Mouse (Mus musculus) neural tube, embryonic 15.5 days (tissue): ENCODE data around the gene Thrb. TPM values are rescaled to one million over a fixed set of nuclear protein-coding genes. Genes with fewer than 3 reads are reported as not detected.

ENCODE experiments used
- ATAC-seq: fragments of 200-750 bp; cut with Nextera tagmentation; 2 replicates; pipeline ENCODE4 v1.8.0; 2017; ENCODE audit warnings: mild to moderate bottlenecking, moderate TSS enrichment, moderate library complexity; ENCODE audit not compliant: low FRiP score
- H3K27ac ChIP-seq: fragments of 300-500 bp; sonication (generic); replicated peaks from 2 replicates; pipeline ENCODE4 v1.5.1; 2015; ENCODE audit warnings: mild to moderate bottlenecking, inconsistent platforms
- H3K27me3 ChIP-seq: fragments of 300-500 bp; sonication (generic); replicated peaks from 2 replicates; pipeline ENCODE4 v1.6.1; 2015; ENCODE audit warnings: inconsistent platforms
- H3K36me3 ChIP-seq: fragments of 300-500 bp; sonication (generic); 2 replicates; pipeline ENCODE4 v1.6.1; 2015; ENCODE audit warnings: inconsistent platforms
- H3K4me1 ChIP-seq: fragments of 300-500 bp; sonication (generic); 2 replicates; pipeline ENCODE4 v1.6.1; 2015; ENCODE audit warnings: inconsistent platforms
- H3K4me2 ChIP-seq: fragments of 300-500 bp; sonication (generic); 2 replicates; pipeline ENCODE4 v1.6.1; 2015; ENCODE audit warnings: inconsistent platforms, mild to moderate bottlenecking, moderate library complexity
- H3K4me3 ChIP-seq: fragments of 300-500 bp; sonication (generic); replicated peaks from 2 replicates; pipeline ENCODE4 v1.5.1; 2015; ENCODE audit warnings: mild to moderate bottlenecking, inconsistent platforms
- H3K9ac ChIP-seq: fragments of 300-500 bp; sonication (generic); replicated peaks from 2 replicates; pipeline ENCODE4 v1.6.1; 2015; ENCODE audit warnings: mild to moderate bottlenecking, inconsistent platforms
- H3K9me3 ChIP-seq: fragments of 300-500 bp; sonication (generic); replicated peaks from 2 replicates; pipeline ENCODE4 v1.6.1; 2016; ENCODE audit warnings: inconsistent platforms
- WGBS: fragments of 180-500 bp; shearing (Covaris S2); methylation state at CpG from one replicate; pipeline ENCODE4 v1.1.7; 2015; ENCODE audit warnings: mixed read lengths; 5-methylcytosine and 5-hydroxymethylcytosine counted together
- polyA plus RNA-seq: library from polyadenylated mRNA; unstranded; fragments of >200 nt; fragmentation: Nextera tagmentation; extraction: Ambion mirVana; gene quantifications from 2 replicates; pipeline ENCODE4 v1.2.1, GENCODE M21; 2015

Gene Thrb
- polyA plus RNA-seq, 1 experiment from 2014 or later: 1.0 TPM

- Histone ChIP-seq H3K36me3 (no peaks in the 10 kb centered on the region), H3K4me3 (no peak overlapping the region), H3K27me3 (no peaks in the 10 kb centered on the region), H3K4me1 (no peaks in the 10 kb centered on the region), H3K9me3 (no peaks in the 10 kb centered on the region), H3K27ac (no peak overlapping the region), H3K9ac (no peak overlapping the region), H3K4me2 (no peak overlapping the region)
- 97% methylated on average over 2 of the region's 2 CpGs for WGBS
- no peak for ATAC-seq
These were observed 186.6 kb downstream of the Thrb start for GRCm38 (mm10) chr14:17846700-17847099.

GRCm38 (mm10) chr14:17847211-17847610 is 187.2 kb downstream of the Thrb start:
- H3K9me3 ChIP-seq: no peaks in the 10 kb centered on the region
- H3K4me1 ChIP-seq: no peaks in the 10 kb centered on the region
- H3K9ac ChIP-seq: no peak overlapping the region
- no peak overlapping the region for H3K4me2 ChIP-seq
- no peaks in the 10 kb centered on the region for H3K27me3 ChIP-seq
- no peaks in the 10 kb centered on the region for H3K36me3 ChIP-seq
- WGBS: 42% methylated on average over 8 of the region's 8 CpGs
- ATAC-seq: no peak
- H3K4me3 ChIP-seq: no peak overlapping the region
- no peak overlapping the region for H3K27ac ChIP-seq

DNA sequence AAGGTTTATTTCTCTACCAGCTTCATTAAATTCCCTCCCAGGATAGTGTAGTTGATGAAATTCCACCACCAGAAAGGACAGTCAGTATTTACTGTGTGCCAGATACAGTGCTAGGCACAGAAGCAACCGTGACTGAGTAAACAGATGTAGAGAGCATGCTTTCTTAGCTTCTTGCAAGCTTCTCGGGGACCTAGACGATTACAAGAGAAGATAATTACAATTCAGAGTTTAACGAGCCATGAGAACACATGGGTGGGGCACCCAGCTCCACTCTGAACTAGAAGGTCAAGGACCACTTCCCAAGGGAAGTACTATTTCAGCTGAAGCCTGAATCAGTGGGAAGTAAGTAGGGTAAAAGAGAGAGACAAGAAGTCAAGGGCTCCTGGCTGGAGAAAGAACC is 190.3 kb downstream of the Thrb start:
- no peaks in the 10 kb centered on the region for H3K27me3 ChIP-seq
- H3K4me1 ChIP-seq: no peaks in the 10 kb centered on the region
- no peak overlapping the region for H3K4me2 ChIP-seq
- no peak overlapping the region for H3K27ac ChIP-seq
- no peak for ATAC-seq
- 30% methylated on average over 4 of the region's 4 CpGs for WGBS
- H3K36me3 ChIP-seq: no peaks in the 10 kb centered on the region
- H3K9ac ChIP-seq: no peak overlapping the region
- H3K9me3 ChIP-seq: no peaks in the 10 kb centered on the region
- no peak overlapping the region for H3K4me3 ChIP-seq

DNA sequence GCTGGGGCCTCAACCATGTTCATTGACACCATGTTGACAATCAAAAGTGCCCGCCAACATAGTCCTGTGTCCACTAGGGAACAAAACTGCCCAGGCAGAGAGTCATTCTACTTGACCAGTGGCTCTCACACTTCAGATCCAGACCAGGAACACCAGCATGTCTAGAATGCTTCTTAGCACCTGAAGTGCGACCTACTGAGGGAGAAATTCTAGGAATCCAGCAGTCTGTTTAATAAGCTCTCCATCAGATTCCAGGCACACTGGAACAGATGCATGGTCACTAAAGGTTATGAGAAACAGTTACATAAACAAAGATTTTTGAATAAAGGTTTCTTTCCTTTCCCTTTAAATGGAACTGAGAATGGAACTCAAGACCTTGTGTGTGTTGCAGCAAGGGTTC is 192.2 kb downstream of the Thrb start:
- 89% methylated on average over 2 of the region's 2 CpGs for WGBS
- no peak for ATAC-seq
- Histone ChIP-seq H3K9me3 (no peaks in the 10 kb centered on the region), H3K36me3 (no peaks in the 10 kb centered on the region), H3K4me3 (no peak overlapping the region), H3K27me3 (no peaks in the 10 kb centered on the region), H3K27ac (no peak overlapping the region), H3K9ac (no peak overlapping the region), H3K4me1 (no peaks in the 10 kb centered on the region), H3K4me2 (no peak overlapping the region)

DNA sequence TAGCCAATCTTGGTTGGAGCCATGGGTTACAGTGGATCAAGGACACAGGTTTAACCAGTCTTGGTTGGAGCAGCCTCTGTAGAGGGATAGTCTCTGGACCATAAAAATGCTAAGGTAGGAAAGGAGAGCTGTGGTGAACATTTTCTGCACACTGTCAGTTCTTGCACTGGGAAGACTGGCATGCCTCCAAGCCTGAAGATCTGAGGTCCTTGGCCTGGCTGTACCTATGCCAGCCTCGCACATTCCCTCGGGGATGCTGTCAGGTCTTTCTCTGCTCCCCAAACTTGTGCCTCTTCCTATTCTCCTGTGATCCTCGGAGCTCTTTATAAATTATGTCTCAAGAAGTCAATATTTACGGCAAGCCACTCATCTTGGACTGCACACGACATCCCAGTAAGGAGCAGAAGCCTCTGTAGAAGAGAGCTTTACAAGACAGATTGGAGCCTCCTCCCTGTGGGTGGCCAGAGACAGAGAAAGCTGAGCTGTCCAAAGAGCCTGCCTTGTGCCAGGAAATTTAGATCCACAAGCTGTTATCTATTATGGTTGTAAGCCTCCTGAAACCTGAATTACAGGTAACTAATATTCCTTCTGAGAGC is 199.8 kb downstream of the Thrb start:
- Histone ChIP-seq H3K4me1 (no peaks in the 10 kb centered on the region), H3K27me3 (no peaks in the 10 kb centered on the region), H3K9ac (no peak overlapping the region), H3K4me2 (no peak overlapping the region), H3K4me3 (no peak overlapping the region), H3K36me3 (no peaks in the 10 kb centered on the region), H3K9me3 (no peaks in the 10 kb centered on the region), H3K27ac (no peak overlapping the region)
- no peak for ATAC-seq
- 72% methylated on average over 5 of the region's 5 CpGs for WGBS

- 95% methylated on average over 3 of the region's 3 CpGs for WGBS
- no peaks in the 10 kb centered on the region for H3K4me1 ChIP-seq
- no peak overlapping the region for H3K4me3 ChIP-seq
- no peaks in the 10 kb centered on the region for H3K27me3 ChIP-seq
- no peak for ATAC-seq
- no peak overlapping the region for H3K9ac ChIP-seq
- no peak overlapping the region for H3K4me2 ChIP-seq
- H3K27ac ChIP-seq: no peak overlapping the region
- H3K36me3 ChIP-seq: no peaks in the 10 kb centered on the region
- H3K9me3 ChIP-seq: no peaks in the 10 kb centered on the region
These were observed 202.6 kb downstream of the Thrb start for GRCm38 (mm10) chr14:17862651-17863050.

DNA sequence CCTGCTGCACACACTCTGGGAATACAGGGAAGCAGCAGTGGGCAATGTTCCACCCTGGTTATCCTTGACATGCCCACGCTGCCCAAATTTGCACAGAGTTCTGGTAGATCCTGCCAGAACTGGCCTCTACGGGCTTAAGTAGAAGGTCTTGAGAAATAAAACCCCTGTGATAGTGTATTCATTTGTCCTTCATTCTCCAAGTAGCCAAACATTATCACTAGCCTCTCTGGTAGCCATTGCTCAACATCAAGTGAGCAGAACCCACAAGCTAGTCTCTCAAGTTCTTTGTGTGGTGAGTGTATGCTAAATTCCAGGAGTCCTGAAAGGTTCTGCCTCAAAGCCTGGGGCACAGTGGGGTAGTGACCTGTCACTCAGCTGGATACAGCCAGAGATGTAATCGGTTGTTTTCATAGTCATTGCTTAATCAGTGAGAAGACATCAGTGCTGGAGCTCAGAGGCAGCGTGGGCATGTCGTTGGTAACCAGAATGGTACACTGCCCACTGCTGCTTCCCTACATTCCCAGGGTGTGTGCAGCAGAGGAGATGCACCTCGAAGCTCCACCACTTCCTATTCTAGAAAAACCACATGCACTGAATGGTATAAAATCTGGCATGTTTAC is 203.8 kb downstream of the Thrb start:
- Histone ChIP-seq H3K9me3 (no peaks in the 10 kb centered on the region), H3K4me3 (no peak overlapping the region), H3K9ac (no peak overlapping the region), H3K27ac (no peak overlapping the region), H3K4me1 (no peaks in the 10 kb centered on the region), H3K27me3 (no peaks in the 10 kb centered on the region), H3K36me3 (no peaks in the 10 kb centered on the region), H3K4me2 (no peak overlapping the region)
- 79% methylated on average over 6 of the region's 6 CpGs for WGBS
- ATAC-seq: no peak

GRCm38 (mm10) chr14:17868326-17868725 is 208.3 kb downstream of the Thrb start:
- Histone ChIP-seq H3K36me3 (no peaks in the 10 kb centered on the region), H3K27ac (no peak overlapping the region), H3K4me3 (no peak overlapping the region), H3K9me3 (no peaks in the 10 kb centered on the region), H3K27me3 (no peaks in the 10 kb centered on the region), H3K9ac (no peak overlapping the region), H3K4me1 (no peaks in the 10 kb centered on the region), H3K4me2 (no peak overlapping the region)
- no peak for ATAC-seq
- 89% methylated on average over 6 of the region's 6 CpGs for WGBS

- Histone ChIP-seq H3K4me2 (no peak overlapping the region), H3K4me1 (no peaks in the 10 kb centered on the region), H3K27me3 (no peaks in the 10 kb centered on the region), H3K27ac (no peak overlapping the region), H3K9ac (no peak overlapping the region), H3K9me3 (no peaks in the 10 kb centered on the region), H3K36me3 (no peaks in the 10 kb centered on the region), H3K4me3 (no peak overlapping the region)
- WGBS: 76% methylated on average over 2 of the region's 2 CpGs
- no peak for ATAC-seq
These were observed 215.9 kb downstream of the Thrb start for GRCm38 (mm10) chr14:17875946-17876345.

GRCm38 (mm10) chr14:17879446-17879845 is 219.4 kb downstream of the Thrb start:
- H3K4me3 ChIP-seq: no peak overlapping the region
- H3K27ac ChIP-seq: no peak overlapping the region
- no peak overlapping the region for H3K4me2 ChIP-seq
- no peak overlapping the region for H3K9ac ChIP-seq
- no peaks in the 10 kb centered on the region for H3K4me1 ChIP-seq
- H3K36me3 ChIP-seq: no peaks in the 10 kb centered on the region
- ATAC-seq: no peak
- 90% methylated on average over 5 of the region's 5 CpGs for WGBS
- H3K27me3 ChIP-seq: no peaks in the 10 kb centered on the region
- no peaks in the 10 kb centered on the region for H3K9me3 ChIP-seq

GRCm38 (mm10) chr14:17884884-17885283 is 224.8 kb downstream of the Thrb start:
- WGBS: 82% methylated on average over 13 of the region's 13 CpGs
- no peaks in the 10 kb centered on the region for H3K27me3 ChIP-seq
- H3K4me1 ChIP-seq: no peaks in the 10 kb centered on the region
- H3K9me3 ChIP-seq: no peaks in the 10 kb centered on the region
- no peak overlapping the region for H3K9ac ChIP-seq
- H3K36me3 ChIP-seq: no peaks in the 10 kb centered on the region
- ATAC-seq: no peak
- no peak overlapping the region for H3K27ac ChIP-seq
- no peak overlapping the region for H3K4me3 ChIP-seq
- H3K4me2 ChIP-seq: no peak overlapping the region

DNA sequence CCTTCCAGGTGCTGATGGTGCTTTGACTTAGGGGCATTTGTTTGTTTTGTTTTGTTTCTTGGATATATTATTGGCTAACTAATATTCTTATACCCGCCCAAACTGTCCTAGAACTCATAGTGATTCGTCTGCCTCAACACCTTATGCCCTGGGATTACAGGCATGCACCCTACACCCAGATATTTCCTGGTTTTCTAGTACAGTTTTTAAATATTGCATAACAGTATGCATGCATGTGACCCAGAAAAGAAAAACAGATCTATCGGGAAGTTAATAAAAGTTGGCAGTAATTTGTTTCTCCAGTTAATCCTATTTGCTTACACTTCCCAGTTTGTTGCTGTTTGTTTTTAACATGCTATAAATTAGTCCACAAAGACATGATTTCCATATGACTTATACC is 225.3 kb downstream of the Thrb start:
- 92% methylated on average over 3 of the region's 3 CpGs for WGBS
- no peak for ATAC-seq

More for the DNA sequence above, 225.3 kb downstream of the Thrb start:
- no peak overlapping the region for H3K4me2 ChIP-seq
- H3K36me3 ChIP-seq: no peaks in the 10 kb centered on the region
- H3K4me3 ChIP-seq: no peak overlapping the region
- H3K4me1 ChIP-seq: no peaks in the 10 kb centered on the region
- no peak overlapping the region for H3K27ac ChIP-seq
- no peak overlapping the region for H3K9ac ChIP-seq
- H3K27me3 ChIP-seq: no peaks in the 10 kb centered on the region
- H3K9me3 ChIP-seq: no peaks in the 10 kb centered on the region
